Mouse (Mus musculus): ENCODE results near the gene Inppl1. TPM values are rescaled to one million over a fixed set of nuclear protein-coding genes. Genes with fewer than 3 reads are reported as not detected.
A peak's percentile ranks its signal among the peaks of the same experiment; 100 is the strongest.

Gene Inppl1
- polyA plus RNA-seq (2016; fragmentation: Nextera tagmentation; extraction: Ambion mirVana), result 38.6 and 41.9 TPM in 2 replicates

DNA sequence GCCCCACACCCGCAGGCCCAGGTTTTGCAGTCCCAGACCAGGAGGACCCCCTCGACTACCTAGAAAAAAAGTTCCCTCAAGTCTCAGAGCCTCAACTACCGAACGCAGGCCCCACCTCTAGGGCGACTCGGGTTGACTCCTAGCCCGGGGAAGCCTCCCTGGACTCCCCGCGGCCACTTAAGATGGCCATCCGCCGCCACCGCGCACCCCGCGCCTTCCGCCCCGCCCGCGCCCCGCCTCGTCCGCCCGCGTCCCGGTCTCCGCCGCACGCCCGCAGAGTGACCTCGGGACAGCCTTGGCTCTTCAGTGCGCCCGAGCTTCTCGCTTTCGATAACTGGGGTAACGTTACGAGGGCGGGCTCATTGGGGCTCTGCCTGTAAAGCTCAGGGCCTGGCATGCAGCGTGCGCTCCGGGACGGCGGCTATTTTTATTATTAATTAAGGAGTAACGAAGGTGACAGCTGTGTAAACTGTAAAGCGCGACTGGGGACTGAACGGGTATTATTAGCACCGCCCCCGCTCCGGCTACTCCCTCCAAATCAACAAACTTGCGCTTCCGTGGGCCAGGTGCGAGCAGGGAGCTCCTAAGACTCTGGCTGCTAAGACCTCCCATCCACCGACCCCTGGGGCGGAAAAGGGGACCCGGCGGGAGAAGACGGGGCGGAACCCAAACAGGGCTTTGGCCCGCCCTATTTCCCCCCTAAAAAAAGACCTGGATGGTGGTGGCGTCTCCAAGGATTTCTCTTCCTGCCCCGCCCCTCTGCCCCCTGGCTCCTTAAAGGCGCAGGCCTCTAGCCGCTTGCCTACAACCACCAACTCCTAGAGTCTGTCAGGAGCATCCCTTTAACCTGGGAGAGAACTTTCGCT, at the start of gene Inppl1:
Gene Inppl1, minus strand, starts transcription at position 624 of the 866 bp plus-strand sequence.
- under 1% methylated on average over 58 of the region's 64 CpGs for WGBS
- Histone ChIP-seq H3K4me2 (replicated peaks) (peak within 1 kb of the TSS; percentile 92), H3K9me3 (replicated peaks) (no peaks in the 10 kb centered on the region), H3K27me3 (no peaks in the 10 kb centered on the region), H3K36me3 (0 out of 2 replicates have a peak, but pooled peaks cover 4% of the 10 kb centered on the region), H3K4me3 (peak within 1 kb of the TSS; percentile 76), H3K4me1 (peaks cover 38% of the 10 kb centered on the region), H3K9ac (peak within 1 kb of the TSS; percentile 85), H3K27ac (peak within 1 kb of the TSS; percentile 92)
- ATAC-seq (ENCODE audit: low FRiP score), result peak; percentile 65

DNA sequence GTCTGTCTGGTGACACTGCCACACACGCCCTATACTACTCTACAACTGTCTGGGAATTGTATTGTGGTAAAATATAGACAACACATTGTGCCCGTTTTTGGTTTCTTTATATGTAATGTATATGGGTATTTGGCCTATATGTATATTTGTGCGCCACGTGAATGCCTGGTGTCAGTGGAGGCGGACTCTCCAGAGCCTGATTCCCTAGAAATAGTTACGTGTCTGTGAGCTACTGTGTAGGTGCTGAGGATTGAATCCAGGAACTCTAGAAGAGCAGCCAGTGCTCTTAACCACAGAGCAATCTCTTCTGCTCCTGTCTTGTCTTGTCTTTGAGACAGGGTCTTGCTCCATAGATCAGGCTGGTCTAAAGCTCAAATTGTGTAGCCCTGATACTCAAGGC, 48.2 kb upstream of the Inppl1 start:
- WGBS, result 84% methylated on average over 6 of the region's 6 CpGs
- no peak overlapping the region for H3K27ac ChIP-seq
- H3K36me3 ChIP-seq, result no peaks in the 10 kb centered on the region
- no peak for ATAC-seq (ENCODE audit: low FRiP score)
- H3K9ac ChIP-seq, result no peak overlapping the region
- no peak overlapping the region for H3K4me2 ChIP-seq (replicated peaks)
- no peak overlapping the region for H3K4me3 ChIP-seq
- H3K9me3 ChIP-seq (replicated peaks), result no peaks in the 10 kb centered on the region
- H3K27me3 ChIP-seq, result no peaks in the 10 kb centered on the region
- H3K4me1 ChIP-seq, result no peaks in the 10 kb centered on the region

- Histone ChIP-seq H3K36me3 (no peaks in the 10 kb centered on the region), H3K9ac (no peak overlapping the region), H3K9me3 (replicated peaks) (no peaks in the 10 kb centered on the region), H3K4me3 (no peak overlapping the region), H3K27ac (no peak overlapping the region), H3K4me2 (replicated peaks) (no peak overlapping the region), H3K27me3 (no peaks in the 10 kb centered on the region), H3K4me1 (no peaks in the 10 kb centered on the region)
- no peak for ATAC-seq (ENCODE audit: low FRiP score)
- 97% methylated on average over 4 of the region's 4 CpGs for WGBS
These were observed 46.1 kb upstream of the Inppl1 start for GRCm38 (mm10) chr7:101884160-101884559.

DNA sequence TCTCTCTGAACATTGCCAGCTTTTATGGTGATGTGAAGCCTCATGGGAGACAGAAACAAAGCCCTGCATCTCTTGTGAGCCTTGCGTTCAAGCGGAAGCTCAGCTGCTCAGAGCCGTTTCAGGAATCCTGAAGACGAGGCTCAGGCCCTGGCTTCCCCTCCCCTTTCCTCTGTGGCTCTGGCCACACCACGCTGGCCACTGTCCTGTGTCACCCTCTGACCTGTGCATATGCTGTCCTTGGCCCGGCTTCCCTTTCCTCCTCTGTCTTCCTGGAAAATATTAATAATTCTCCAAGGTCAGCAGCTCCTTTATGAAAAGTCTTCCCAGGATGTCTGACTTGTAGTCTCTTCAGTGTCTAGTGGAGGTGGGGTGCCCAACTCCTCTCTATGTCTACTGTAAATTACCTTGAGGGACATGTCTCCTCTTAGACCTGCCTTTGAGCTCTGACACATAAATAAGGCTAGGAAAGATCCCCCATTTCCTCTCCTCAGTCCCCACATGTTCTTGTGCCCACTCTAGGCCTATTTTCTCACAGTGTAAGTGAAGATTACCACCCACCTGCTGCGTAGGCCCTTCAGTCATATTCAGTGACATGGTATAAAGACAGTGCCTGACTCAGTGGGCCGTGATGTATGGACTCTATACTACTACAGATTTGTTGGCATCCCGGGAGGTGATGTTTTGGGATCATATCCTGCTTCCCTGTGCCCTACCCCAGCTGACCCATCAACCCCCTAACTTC, 44.6 kb upstream of the Inppl1 start:
- 64% methylated on average over 9 of the region's 9 CpGs for WGBS
- H3K9me3 ChIP-seq (replicated peaks), result no peaks in the 10 kb centered on the region
- H3K4me2 ChIP-seq (replicated peaks), result no peak overlapping the region
- H3K36me3 ChIP-seq, result no peaks in the 10 kb centered on the region
- no peak for ATAC-seq (ENCODE audit: low FRiP score)
- no peak overlapping the region for H3K27ac ChIP-seq
- no peaks in the 10 kb centered on the region for H3K4me1 ChIP-seq
- H3K27me3 ChIP-seq, result no peaks in the 10 kb centered on the region
- no peak overlapping the region for H3K4me3 ChIP-seq
- no peak overlapping the region for H3K9ac ChIP-seq

DNA sequence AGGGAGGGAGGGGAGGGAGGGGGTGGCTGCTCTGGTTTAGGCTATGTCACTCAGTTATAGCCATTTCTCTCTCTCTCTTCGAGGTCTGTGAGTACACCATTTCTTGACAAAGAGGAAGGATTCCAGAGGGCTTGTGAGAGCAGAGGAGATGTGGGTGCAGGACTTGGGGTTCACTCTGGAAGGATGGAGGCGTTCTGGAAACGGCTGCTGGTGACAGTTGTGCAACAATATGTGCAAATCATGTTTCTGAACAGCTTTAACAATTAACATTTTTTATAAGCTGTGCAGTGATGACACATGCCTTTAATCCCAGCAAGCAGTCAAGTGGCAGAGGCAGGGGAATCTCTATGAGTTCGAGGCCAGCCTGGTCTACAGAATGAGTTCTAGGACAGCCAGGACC, 42.8 kb upstream of the Inppl1 start:
- Histone ChIP-seq H3K27ac (no peak overlapping the region), H3K4me1 (no peaks in the 10 kb centered on the region), H3K9me3 (replicated peaks) (no peaks in the 10 kb centered on the region), H3K36me3 (no peaks in the 10 kb centered on the region), H3K27me3 (no peaks in the 10 kb centered on the region), H3K9ac (no peak overlapping the region), H3K4me3 (no peak overlapping the region), H3K4me2 (replicated peaks) (no peak overlapping the region)
- WGBS, result 78% methylated on average over 4 of the region's 4 CpGs
- no peak for ATAC-seq (ENCODE audit: low FRiP score)

- H3K4me3 ChIP-seq, result no peak overlapping the region
- H3K4me2 ChIP-seq (replicated peaks), result no peak overlapping the region
- no peak overlapping the region for H3K27ac ChIP-seq
- no peaks in the 10 kb centered on the region for H3K27me3 ChIP-seq
- H3K4me1 ChIP-seq, result no peaks in the 10 kb centered on the region
- no peak for ATAC-seq (ENCODE audit: low FRiP score)
- no peaks in the 10 kb centered on the region for H3K36me3 ChIP-seq
- no peaks in the 10 kb centered on the region for H3K9me3 ChIP-seq (replicated peaks)
- H3K9ac ChIP-seq, result no peak overlapping the region
- 92% methylated on average over 1 of the region's 1 CpGs for WGBS
These were observed 37.9 kb upstream of the Inppl1 start for GRCm38 (mm10) chr7:101875978-101876377.

- H3K4me2 ChIP-seq (replicated peaks), result no peak overlapping the region
These were observed 33.3 kb upstream of the Inppl1 start for GRCm38 (mm10) chr7:101871296-101871695.

DNA sequence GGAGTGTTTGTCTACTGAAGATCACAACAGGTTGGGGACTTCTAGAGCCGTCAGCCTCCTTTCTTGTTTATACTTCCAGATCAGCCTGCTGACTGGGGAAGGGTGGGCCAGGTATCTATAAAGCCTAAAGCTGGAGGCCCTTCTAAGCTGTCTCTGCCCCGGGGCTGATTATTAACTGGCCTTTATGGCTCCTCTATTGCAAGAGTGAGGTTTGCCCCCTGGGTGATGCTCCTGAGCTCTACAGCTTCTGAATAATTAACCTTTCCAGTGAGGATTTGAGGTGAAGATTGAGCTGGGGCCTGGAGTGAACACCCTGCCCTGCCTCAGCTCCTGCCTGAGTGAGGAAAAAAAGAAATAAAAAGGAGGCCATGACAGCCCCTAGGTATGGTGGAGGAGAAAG, 32.6 kb upstream of the Inppl1 start, which contains the start of gene Folr1:
Gene Folr1, minus strand, starts transcription at position 160 of the 400 bp plus-strand sequence.
- 80% methylated on average over 2 of the region's 2 CpGs for WGBS
- no peak for ATAC-seq (ENCODE audit: low FRiP score)

More at GRCm38 (mm10) chr7:101871296-101871695, 33.3 kb upstream of the Inppl1 start:
- Histone ChIP-seq H3K4me3 (no peak overlapping the region), H3K27ac (no peak overlapping the region), H3K9me3 (replicated peaks) (no peaks in the 10 kb centered on the region), H3K36me3 (no peaks in the 10 kb centered on the region), H3K27me3 (no peaks in the 10 kb centered on the region), H3K9ac (no peak overlapping the region), H3K4me1 (no peaks in the 10 kb centered on the region)
- WGBS, result 87% methylated on average over 3 of the region's 3 CpGs
- ATAC-seq (ENCODE audit: low FRiP score), result no peak

DNA sequence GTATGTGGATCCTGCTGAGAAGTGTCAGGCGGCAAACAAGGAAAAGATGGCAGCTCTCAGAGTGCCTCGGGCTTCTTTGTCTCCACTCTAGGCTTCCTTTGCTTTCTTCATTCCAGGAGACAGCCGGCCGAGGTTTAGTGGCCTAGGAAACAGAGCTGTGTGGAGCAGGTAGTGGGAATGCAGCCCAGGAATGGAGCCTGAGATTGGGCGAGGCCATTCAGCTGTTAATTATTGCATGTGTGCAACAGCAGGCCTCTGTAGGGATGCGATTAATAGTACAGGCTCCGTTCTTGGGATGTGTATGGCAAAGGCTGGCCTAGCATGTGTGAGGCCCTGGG, 31.1 kb upstream of the Inppl1 start:
- Histone ChIP-seq H3K9me3 (replicated peaks) (no peaks in the 10 kb centered on the region), H3K36me3 (no peaks in the 10 kb centered on the region), H3K27ac (no peak overlapping the region), H3K4me3 (no peak overlapping the region), H3K9ac (no peak overlapping the region), H3K27me3 (no peaks in the 10 kb centered on the region), H3K4me1 (no peaks in the 10 kb centered on the region), H3K4me2 (replicated peaks) (no peak overlapping the region)
- 51% methylated on average over 7 of the region's 7 CpGs for WGBS
- ATAC-seq (ENCODE audit: low FRiP score), result no peak

More for the DNA sequence above, 32.6 kb upstream of the Inppl1 start, which contains the start of gene Folr1:
- H3K4me1 ChIP-seq, result no peaks in the 10 kb centered on the region
- no peaks in the 10 kb centered on the region for H3K36me3 ChIP-seq
- H3K27me3 ChIP-seq, result no peaks in the 10 kb centered on the region
- H3K27ac ChIP-seq, result no peak within 1 kb of the TSS
- no peak within 1 kb of the TSS for H3K9ac ChIP-seq
- no peaks in the 10 kb centered on the region for H3K9me3 ChIP-seq (replicated peaks)
- no peak within 1 kb of the TSS for H3K4me2 ChIP-seq (replicated peaks)
- H3K4me3 ChIP-seq, result no peak within 1 kb of the TSS

GRCm38 (mm10) chr7:101868241-101869162, 30.5 kb upstream of the Inppl1 start:
- Histone ChIP-seq H3K9ac (no peak overlapping the region), H3K27me3 (no peaks in the 10 kb centered on the region), H3K4me1 (no peaks in the 10 kb centered on the region), H3K4me3 (no peak overlapping the region), H3K36me3 (no peaks in the 10 kb centered on the region), H3K4me2 (replicated peaks) (no peak overlapping the region), H3K27ac (no peak overlapping the region), H3K9me3 (replicated peaks) (no peaks in the 10 kb centered on the region)
- no peak for ATAC-seq (ENCODE audit: low FRiP score)
- 62% methylated on average over 13 of the region's 13 CpGs for WGBS

DNA sequence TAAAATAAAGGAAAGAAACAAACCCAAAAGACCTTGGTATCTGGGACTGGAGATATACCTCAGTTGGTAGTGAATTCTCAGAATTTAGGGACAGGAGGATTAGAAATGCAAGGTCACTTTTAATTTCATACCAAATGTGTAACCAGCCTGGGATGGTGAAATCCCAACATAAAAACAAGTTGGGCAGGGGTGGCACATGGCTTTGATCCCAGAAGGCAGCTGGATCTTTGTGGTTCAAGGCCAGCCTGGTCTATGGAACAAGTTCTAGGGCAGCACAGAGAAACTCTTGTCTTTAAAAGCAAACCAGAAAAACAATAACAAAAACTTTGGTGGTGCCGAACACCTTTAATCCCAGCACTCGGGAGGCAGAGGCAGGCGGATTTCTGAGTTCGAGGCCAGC, 29.5 kb upstream of the Inppl1 start:
- H3K4me1 ChIP-seq, result no peaks in the 10 kb centered on the region
- no peaks in the 10 kb centered on the region for H3K36me3 ChIP-seq
- ATAC-seq (ENCODE audit: low FRiP score), result no peak
- H3K9ac ChIP-seq, result no peak overlapping the region
- H3K27me3 ChIP-seq, result no peaks in the 10 kb centered on the region
- 90% methylated on average over 4 of the region's 4 CpGs for WGBS
- H3K4me3 ChIP-seq, result no peak overlapping the region
- no peak overlapping the region for H3K27ac ChIP-seq
- H3K4me2 ChIP-seq (replicated peaks), result no peak overlapping the region
- H3K9me3 ChIP-seq (replicated peaks), result no peaks in the 10 kb centered on the region
